Mouse (Mus musculus): ENCODE data around the gene Bod1l. TPM values are rescaled to one million over a fixed set of nuclear protein-coding genes. Genes with fewer than 3 reads are reported as not detected.

Gene Bod1l
- polyA plus RNA-seq, 1 experiment from 2014 or later: 8.4 TPM

GRCm38 (mm10) chr5:41756396-41756795 is 87.7 kb downstream of the Bod1l start:
- Histone ChIP-seq H3K27ac (replicated peaks) (no peak overlapping the region), H3K4me1 (replicated peaks) (no peaks in the 10 kb centered on the region), H3K4me3 (replicated peaks) (no peak overlapping the region), H3K9ac (no peak overlapping the region), H3K36me3 (replicated peaks) (no peaks in the 10 kb centered on the region), H3K27me3 (peaks cover 99% of the 10 kb centered on the region), H3K4me2 (no peak overlapping the region), H3K9me3 (replicated peaks) (no peaks in the 10 kb centered on the region)
- no peak for ATAC-seq (ENCODE audit: insufficient read depth)
- 6% methylated on average over 4 of the region's 4 CpGs for WGBS (ENCODE audit: insufficient replicate concordance)

GRCm38 (mm10) chr5:41755373-41755960 is 88.6 kb downstream of the Bod1l start:
- Histone ChIP-seq H3K9me3 (replicated peaks) (no peaks in the 10 kb centered on the region), H3K27ac (replicated peaks) (no peak overlapping the region), H3K4me3 (replicated peaks) (no peak overlapping the region), H3K27me3 (peaks cover 100% of the 10 kb centered on the region), H3K36me3 (replicated peaks) (no peaks in the 10 kb centered on the region), H3K4me2 (no peak overlapping the region), H3K4me1 (replicated peaks) (no peaks in the 10 kb centered on the region), H3K9ac (no peak overlapping the region)
- no peak for ATAC-seq (ENCODE audit: insufficient read depth)
- WGBS (ENCODE audit: insufficient replicate concordance): 2% methylated on average over 23 of the region's 23 CpGs

GRCm38 (mm10) chr5:41754836-41755235 is 89.3 kb downstream of the Bod1l start:
- Histone ChIP-seq H3K27me3 (peaks cover 100% of the 10 kb centered on the region), H3K36me3 (replicated peaks) (no peaks in the 10 kb centered on the region), H3K4me2 (no peak overlapping the region), H3K4me1 (replicated peaks) (no peaks in the 10 kb centered on the region), H3K4me3 (replicated peaks) (no peak overlapping the region), H3K9me3 (replicated peaks) (no peaks in the 10 kb centered on the region), H3K9ac (no peak overlapping the region), H3K27ac (replicated peaks) (no peak overlapping the region)
- WGBS (ENCODE audit: insufficient replicate concordance): 1% methylated on average over 16 of the region's 16 CpGs
- ATAC-seq (ENCODE audit: insufficient read depth): no peak

- Histone ChIP-seq H3K4me2 (no peak overlapping the region), H3K27ac (replicated peaks) (no peak overlapping the region), H3K9ac (no peak overlapping the region), H3K4me3 (replicated peaks) (no peak overlapping the region), H3K36me3 (replicated peaks) (no peaks in the 10 kb centered on the region), H3K27me3 (peaks cover 100% of the 10 kb centered on the region), H3K9me3 (replicated peaks) (no peaks in the 10 kb centered on the region), H3K4me1 (replicated peaks) (no peaks in the 10 kb centered on the region)
- 3% methylated on average over 17 of the region's 17 CpGs for WGBS (ENCODE audit: insufficient replicate concordance)
- no peak for ATAC-seq (ENCODE audit: insufficient read depth)
These were observed 89.8 kb downstream of the Bod1l start for GRCm38 (mm10) chr5:41754226-41754775.

- 31% methylated on average over 4 of the region's 4 CpGs for WGBS (ENCODE audit: insufficient replicate concordance)
These were observed 91.4 kb downstream of the Bod1l start for GRCm38 (mm10) chr5:41752721-41753120.

GRCm38 (mm10) chr5:41744898-41745780 is 99.0 kb downstream of the Bod1l start:
- Histone ChIP-seq H3K27ac (replicated peaks) (no peak overlapping the region), H3K4me1 (replicated peaks) (no peaks in the 10 kb centered on the region), H3K4me3 (replicated peaks) (no peak overlapping the region), H3K9ac (no peak overlapping the region), H3K9me3 (replicated peaks) (no peaks in the 10 kb centered on the region), H3K36me3 (replicated peaks) (no peaks in the 10 kb centered on the region), H3K27me3 (peaks cover 63% of the 10 kb centered on the region), H3K4me2 (no peak overlapping the region)
- ATAC-seq (ENCODE audit: insufficient read depth): no peak
- WGBS (ENCODE audit: insufficient replicate concordance): 4% methylated on average over 14 of the region's 15 CpGs

More at GRCm38 (mm10) chr5:41752721-41753120, 91.4 kb downstream of the Bod1l start:
- Histone ChIP-seq H3K4me2 (no peak overlapping the region), H3K4me1 (replicated peaks) (no peaks in the 10 kb centered on the region), H3K9me3 (replicated peaks) (no peaks in the 10 kb centered on the region), H3K27me3 (peaks cover 100% of the 10 kb centered on the region), H3K27ac (replicated peaks) (no peak overlapping the region), H3K36me3 (replicated peaks) (no peaks in the 10 kb centered on the region), H3K4me3 (replicated peaks) (no peak overlapping the region), H3K9ac (no peak overlapping the region)
- no peak for ATAC-seq (ENCODE audit: insufficient read depth)

GRCm38 (mm10) chr5:41744234-41744633 is 99.9 kb downstream of the Bod1l start:
- Histone ChIP-seq H3K27me3 (peaks cover 54% of the 10 kb centered on the region), H3K4me1 (replicated peaks) (no peaks in the 10 kb centered on the region), H3K4me3 (replicated peaks) (no peak overlapping the region), H3K9me3 (replicated peaks) (no peaks in the 10 kb centered on the region), H3K27ac (replicated peaks) (no peak overlapping the region), H3K4me2 (no peak overlapping the region), H3K36me3 (replicated peaks) (no peaks in the 10 kb centered on the region), H3K9ac (no peak overlapping the region)
- whole genome bisulfite sequencing (ENCODE audit: insufficient replicate concordance): 10% methylated on average over 7 of the region's 7 CpGs
- ATAC-seq (ENCODE audit: insufficient read depth): no peak

GRCm38 (mm10) chr5:41738817-41739216 is 105.3 kb downstream of the Bod1l start:
- Histone ChIP-seq H3K27me3 (peaks cover 1% of the 10 kb centered on the region; the same call in 1 of the 2 replicates), H3K4me1 (replicated peaks) (no peaks in the 10 kb centered on the region), H3K9ac (no peak overlapping the region), H3K4me3 (replicated peaks) (no peak overlapping the region), H3K9me3 (replicated peaks) (no peaks in the 10 kb centered on the region), H3K4me2 (no peak overlapping the region), H3K27ac (replicated peaks) (no peak overlapping the region), H3K36me3 (replicated peaks) (no peaks in the 10 kb centered on the region)
- ATAC-seq (ENCODE audit: insufficient read depth): no peak
- 24% methylated on average over 6 of the region's 6 CpGs for WGBS (ENCODE audit: insufficient replicate concordance)

Small RNAs within 50 kb of the gene (microRNA-seq; reads per million reads assigned to microRNA genes)
- not detected for gene Mir6414

Other genes starting within 250 kb of the Bod1l start
- gene Rab28, start 136.2 kb downstream of the Bod1l start, polyA plus RNA-seq (2015; fragmentation: Nextera tagmentation; extraction: Ambion mirVana): 17.6 and 18.6 TPM in 2 replicates
- gene Nkx3-2, start 79.8 kb downstream of the Bod1l start, polyA plus RNA-seq (2015; fragmentation: Nextera tagmentation; extraction: Ambion mirVana): not detected in 2 replicates
- not detected in 2 replicates for gene Gm16223, start 223.6 kb upstream of the Bod1l start, polyA plus RNA-seq (2015; fragmentation: Nextera tagmentation; extraction: Ambion mirVana)

Measured in liver, embryonic 15.5 days (tissue).